Mouse (Mus musculus): ENCODE data around the gene Antxrl.

DNA sequence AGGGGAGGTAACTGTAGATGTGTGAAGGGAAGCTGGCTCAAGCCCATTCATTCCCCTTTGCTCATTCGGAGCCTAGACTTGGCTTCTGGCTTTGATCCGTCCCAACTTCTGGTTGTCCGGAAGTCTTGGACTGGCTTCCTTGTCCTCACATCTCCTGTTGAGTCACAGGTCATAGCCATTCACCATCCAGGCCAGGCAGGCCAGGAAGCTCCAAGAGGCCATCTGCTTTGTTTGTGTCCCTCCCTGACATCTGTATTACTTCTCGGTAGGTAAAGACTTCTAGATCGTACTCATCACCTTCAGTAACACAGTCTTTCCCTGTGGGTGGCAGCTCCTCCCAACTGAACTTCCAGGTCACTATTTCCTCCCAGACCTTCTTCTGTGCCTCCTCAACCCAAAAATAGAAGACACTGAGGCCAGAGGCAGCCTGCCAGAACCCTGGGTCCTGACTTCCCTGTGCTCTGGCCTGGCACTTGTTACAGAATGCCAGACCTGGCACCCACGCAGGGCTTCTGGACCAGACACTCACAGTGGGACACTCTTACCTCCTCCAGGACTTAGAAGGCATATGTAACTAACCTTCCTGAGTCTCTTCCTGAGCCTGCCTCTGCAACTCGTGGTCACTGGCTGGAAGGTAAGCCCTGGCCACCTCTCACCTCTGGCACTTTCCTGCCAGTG lies 66.7 kb downstream of the Antxrl start:
- TF ChIP-seq CTCF (IDR thresholded peaks at IDR 0.05; ENCODE audit: low read depth, low read length) (no peak), POLR2A (IDR thresholded peaks at IDR 0.05; ENCODE audit: extremely low read depth, insufficient read depth, low read length) (no peak)
